Mouse (Mus musculus): ENCODE data around the gene Tmem9.

GRCm38 (mm10) chr1:135964561-135964960, 43.4 kb upstream of the Tmem9 start:
- TF ChIP-seq CTCF (IDR thresholded peaks at IDR 0.05; ENCODE audit: borderline replicate concordance, insufficient read depth, low read length) (no peak), POLR2A (IDR thresholded peaks at IDR 0.05; ENCODE audit: low read depth, low read length) (no peak)

Data from embryonic fibroblast, embryonic 13.5 days (primary cell).